ENCODE assay signal across 26 mouse cellular contexts in the genomic region with DNA sequence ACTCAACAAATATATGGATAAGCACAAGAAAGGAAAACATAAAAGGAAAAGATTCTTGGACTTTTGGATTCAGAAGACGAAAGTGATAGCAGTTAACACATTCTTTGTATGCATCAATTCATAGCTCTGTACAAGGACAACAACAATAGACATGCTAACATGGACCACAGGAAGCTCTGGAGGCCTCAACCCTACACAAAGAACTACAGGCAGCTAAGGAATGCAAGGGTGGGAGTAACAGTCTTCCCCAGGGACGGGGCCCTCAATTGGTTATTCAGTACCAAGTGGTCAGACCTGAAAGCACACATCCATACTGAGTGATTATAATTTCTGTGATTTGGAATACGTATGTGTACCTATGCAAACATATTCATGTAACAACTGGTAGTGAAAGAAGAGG.
"Had no signal": no experiment of that assay in that cellular context is flagged by ENCODE, and none has a peak within 500 bp of the region (broad histone marks: within the 10 kb centered on the region; RNA-seq: fewer than 3 reads in every experiment).

No protein-coding gene starts in this region.

- H3K36me3 ChIP-seq: heart, embryonic 13.5 days; heart, embryonic 15.5 days; hindbrain, embryonic 13.5 days; hindbrain, embryonic 15.5 days; kidney, embryonic 15.5 days; limb, embryonic 10.5 days; limb, embryonic 12.5 days; liver, embryonic 13.5 days had no signal

- ATAC-seq: hindbrain, postnatal 0 days; intestine, embryonic 16.5 days had no signal

- H3K9ac ChIP-seq: heart, embryonic 13.5 days; heart, embryonic 15.5 days; hindbrain, embryonic 13.5 days; hindbrain, embryonic 15.5 days; kidney, embryonic 15.5 days; limb, embryonic 12.5 days; liver, embryonic 13.5 days had no signal

- DNase-seq: gastrocnemius, postnatal 10 days; gastrocnemius, postnatal 25 days; heart, adult 18-20 months; heart, postnatal 14 days; heart, postnatal 36 days; kidney, adult 11 months; kidney, adult 2 months; kidney, adult 9 months; kidney, postnatal 14 days; kidney, postnatal 36 days; layer of hippocampus, adult 9-11 months; layer of hippocampus, postnatal 36 days; liver; liver, embryonic 13.5 days had no signal

- H3K4me1 ChIP-seq: heart, embryonic 13.5 days; heart, embryonic 15.5 days; hindbrain, embryonic 13.5 days; hindbrain, embryonic 15.5 days; kidney, embryonic 15.5 days; limb, embryonic 10.5 days; limb, embryonic 12.5 days; liver, embryonic 13.5 days had no signal

- H3K4me2 ChIP-seq: heart, embryonic 11.5 days; heart, embryonic 13.5 days; heart, embryonic 15.5 days; hindbrain, embryonic 13.5 days; hindbrain, embryonic 15.5 days; kidney, embryonic 15.5 days; limb, embryonic 12.5 days; liver, embryonic 11.5 days; liver, embryonic 13.5 days had no signal

- H3K4me3 ChIP-seq: heart, embryonic 13.5 days; heart, embryonic 15.5 days; hindbrain, embryonic 13.5 days; hindbrain, embryonic 15.5 days; kidney, embryonic 15.5 days; limb, embryonic 10.5 days; limb, embryonic 12.5 days; liver, embryonic 13.5 days had no signal

- H3K27ac ChIP-seq: heart, embryonic 13.5 days; heart, embryonic 15.5 days; hindbrain, embryonic 13.5 days; hindbrain, embryonic 15.5 days; hindbrain, postnatal 0 days; kidney, embryonic 15.5 days; kidney, postnatal 0 days; limb, embryonic 10.5 days; limb, embryonic 12.5 days; liver, embryonic 13.5 days had no signal

- H3K9me3 ChIP-seq: heart, embryonic 13.5 days; heart, embryonic 15.5 days; hindbrain, embryonic 13.5 days; hindbrain, embryonic 15.5 days; kidney, embryonic 15.5 days; limb, embryonic 10.5 days; limb, embryonic 12.5 days; liver, embryonic 13.5 days had no signal

- H3K27me3 ChIP-seq: heart, embryonic 13.5 days; heart, embryonic 15.5 days; hindbrain, embryonic 13.5 days; hindbrain, embryonic 15.5 days; kidney, embryonic 15.5 days; limb, embryonic 12.5 days; liver, embryonic 13.5 days had no signal
